Comparison of ENCODE assay signal across 8 mouse cellular contexts in genomic region chr6:21215491-21216191, GRCm38 (mm10). TPM values are rescaled to one million over a fixed set of nuclear protein-coding genes. Genes with fewer than 3 reads are reported as not detected.
DNase-seq lines count a peak whose midpoint lies in the region; ATAC-seq and TF ChIP-seq lines count a peak whose summit lies in the region.

Gene Kcnd2 (plus strand): TSS chr6:21215503.

- peak within 1 kb of the TSS; percentile 73 for H3K9ac ChIP-seq in forebrain, embryonic 15.5 days (replicated peaks)
- H3K9ac ChIP-seq in midbrain, embryonic 15.5 days = peak within 1 kb of the TSS; percentile 83

- WGBS in forebrain, embryonic 15.5 days = 10% methylated on average over 34 of the region's 34 CpGs
- WGBS in midbrain, embryonic 15.5 days = 9% methylated on average over 34 of the region's 34 CpGs

- H3K4me2 ChIP-seq in forebrain, embryonic 15.5 days (replicated peaks) = peak within 1 kb of the TSS; percentile 79
- peak within 1 kb of the TSS; percentile 76 for H3K4me2 ChIP-seq in midbrain, embryonic 15.5 days

- peak; percentile 62 for DNase-seq in cerebellum, adult 9-10 months
- no peak for DNase-seq in cerebellum, postnatal 14 days
- DNase-seq in layer of hippocampus, postnatal 10 days (ENCODE audit: low spot score in 2 of 2) = no peak
- no peak for DNase-seq in urinary bladder, adult 2 months (ENCODE audit: low spot score)

- peak within 1 kb of the TSS; percentile 80 for H3K4me3 ChIP-seq in E14TG2a.4 (replicated peaks; ENCODE audit: low read length)
- peak within 1 kb of the TSS; percentile 83 for H3K4me3 ChIP-seq in forebrain, embryonic 15.5 days
- H3K4me3 ChIP-seq in midbrain, embryonic 15.5 days = peak within 1 kb of the TSS; percentile 73

- peaks cover 23% of the 10 kb centered on the region for H3K4me1 ChIP-seq in E14TG2a.4 (replicated peaks; ENCODE audit: low read depth, low read length)
- 0 out of 2 replicates have a peak, but pooled peaks cover 8% of the 10 kb centered on the region for H3K4me1 ChIP-seq in forebrain, embryonic 15.5 days
- H3K4me1 ChIP-seq in midbrain, embryonic 15.5 days = peaks cover 21% of the 10 kb centered on the region

- no peak for TF ChIP-seq CTCF in E14TG2a.4 (conservative IDR thresholded peaks at IDR 0.05; ENCODE audit: low read length)

- peaks cover 32% of the 10 kb centered on the region for H3K27me3 ChIP-seq in E14TG2a.4 (ENCODE audit: insufficient read depth, low read length)
- H3K27me3 ChIP-seq in forebrain, embryonic 15.5 days = no peaks in the 10 kb centered on the region
- no peaks in the 10 kb centered on the region for H3K27me3 ChIP-seq in midbrain, embryonic 15.5 days (replicated peaks)

- no peaks in the 10 kb centered on the region for H3K9me3 ChIP-seq in E14TG2a.4 (ENCODE audit: low read length)
- no peaks in the 10 kb centered on the region for H3K9me3 ChIP-seq in forebrain, embryonic 15.5 days
- H3K9me3 ChIP-seq in midbrain, embryonic 15.5 days = no peaks in the 10 kb centered on the region

- peak; percentile 18; the same call in 1 of the 2 replicates for ATAC-seq in forebrain, embryonic 15.5 days (replicated peaks)
- peak; percentile 9; the same call in 1 of the 2 replicates for ATAC-seq in midbrain, embryonic 15.5 days (replicated peaks)
- ATAC-seq in erythroid progenitor cell, adult 5-6 weeks (replicated peaks; ENCODE audit: low FRiP score, poor library complexity, severe bottlenecking) = no peak

- peak within 1 kb of the TSS; percentile 83 for H3K27ac ChIP-seq in forebrain, embryonic 15.5 days (replicated peaks)
- H3K27ac ChIP-seq in midbrain, embryonic 15.5 days = peak within 1 kb of the TSS; percentile 90

- no peaks in the 10 kb centered on the region for H3K36me3 ChIP-seq in E14TG2a.4 (ENCODE audit: insufficient read depth, low read length)
- no peaks in the 10 kb centered on the region for H3K36me3 ChIP-seq in forebrain, embryonic 15.5 days
- H3K36me3 ChIP-seq in midbrain, embryonic 15.5 days (replicated peaks) = no peaks in the 10 kb centered on the region

RNA-seq across cellular contexts. Expression of gene Kcnd2, which starts in this region (rescaled TPM):
- 9.0 and 10.5 TPM in 2 replicates for polyA plus RNA-seq in forebrain, embryonic 15.5 days (2015; fragmentation: Nextera tagmentation; extraction: Ambion mirVana)
- 100 to 1,000 TPM; 103 to 111 TPM for total RNA-seq in layer of hippocampus, postnatal 10 days (2021)
- polyA plus RNA-seq in midbrain, embryonic 15.5 days (2015; fragmentation: Nextera tagmentation; extraction: Ambion mirVana) = 23.9 and 26.0 TPM in 2 replicates
- 0.06 and 0.11 TPM in 2 replicates for polyA plus RNA-seq in urinary bladder, adult 2 months (2012; rRNA removed)
- total RNA-seq in erythroid progenitor cell, adult 5-6 weeks (2015; ENCODE audit: low replicate concordance) = not detected in 2 replicates
- not detected in 2 replicates for total RNA-seq in erythroid progenitor cell, adult 5-6 weeks (2017; ENCODE audit: low replicate concordance)

Comparison
In these comparisons a context has a peak if more than half of its experiments do, and no peak if none do; other contexts are left out.
1. RNA of gene Kcnd2 (total RNA-seq): 103 to 111 TPM in layer of hippocampus, postnatal 10 days; not detected in erythroid progenitor cell, adult 5-6 weeks; every median in the first group is over 100 times any median in the second.
2. Peak in every context shown above with its lines, with median percentiles within 50 percentile points of each other: H3K4me3 ChIP-seq.